Mouse (Mus musculus): Measurements from ENCODE around the gene Trpm8.

Trpm8 gene

GRCm38 (mm10) chr1:88277098-88277817 lies at the start of gene Trpm8, which contains the start of gene Hjurp:
TSS of gene Trpm8 (plus strand) at chr1:88277661.
TSS of gene Hjurp (minus strand) at chr1:88277633.
- peak; percentile 100 for DNase-seq (ENCODE audit: low spot score in 2 of 2)

GRCm38 (mm10) chr1:88228121-88228520 lies 49.3 kb upstream of the Trpm8 start:
- DNase-seq (ENCODE audit: low spot score in 2 of 2): peak; percentile 30 to 75

GRCm38 (mm10) chr1:88229566-88229965 lies 47.9 kb upstream of the Trpm8 start:
- DNase-seq (ENCODE audit: low spot score in 2 of 2): peak in 1 of 2 experiments; percentile 70

DNA sequence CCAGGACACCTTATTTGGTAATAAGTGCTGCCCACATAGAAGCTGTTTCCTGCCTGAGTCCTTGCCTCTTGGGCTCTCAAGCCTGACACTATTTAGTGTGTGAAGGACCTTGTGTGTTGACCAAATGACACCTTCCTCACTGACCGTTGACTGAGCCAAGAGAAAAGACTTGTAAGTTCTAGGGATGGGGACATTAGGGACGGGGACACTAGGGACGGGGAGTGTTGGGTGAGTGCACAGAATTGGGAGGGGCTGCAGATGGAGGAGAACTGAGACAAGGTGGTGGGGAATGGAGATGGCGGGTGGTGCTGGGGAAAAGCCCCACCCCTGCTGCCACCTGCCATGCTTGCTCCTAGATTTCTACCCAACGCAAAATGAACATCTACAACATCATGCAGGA lies 47.5 kb upstream of the Trpm8 start:
- DNase-seq (ENCODE audit: low spot score in 2 of 2): peak in 1 of 2 experiments; percentile 73

GRCm38 (mm10) chr1:88230421-88230820 lies 47.0 kb upstream of the Trpm8 start:
- DNase-seq (ENCODE audit: low spot score in 2 of 2): peak in 1 of 2 experiments; percentile 76

GRCm38 (mm10) chr1:88230981-88231802 lies 46.3 kb upstream of the Trpm8 start:
- peak in 1 of 2 experiments; percentile 68 for DNase-seq (ENCODE audit: low spot score in 2 of 2)

- peak in 1 of 2 experiments; percentile 75 for DNase-seq (ENCODE audit: low spot score in 2 of 2)
Measured at GRCm38 (mm10) chr1:88231803-88232499, 45.5 kb upstream of the Trpm8 start.

- peak in 1 of 2 experiments; percentile 64 for DNase-seq (ENCODE audit: low spot score in 2 of 2)
Measured at GRCm38 (mm10) chr1:88232664-88233380, 44.6 kb upstream of the Trpm8 start.

DNA sequence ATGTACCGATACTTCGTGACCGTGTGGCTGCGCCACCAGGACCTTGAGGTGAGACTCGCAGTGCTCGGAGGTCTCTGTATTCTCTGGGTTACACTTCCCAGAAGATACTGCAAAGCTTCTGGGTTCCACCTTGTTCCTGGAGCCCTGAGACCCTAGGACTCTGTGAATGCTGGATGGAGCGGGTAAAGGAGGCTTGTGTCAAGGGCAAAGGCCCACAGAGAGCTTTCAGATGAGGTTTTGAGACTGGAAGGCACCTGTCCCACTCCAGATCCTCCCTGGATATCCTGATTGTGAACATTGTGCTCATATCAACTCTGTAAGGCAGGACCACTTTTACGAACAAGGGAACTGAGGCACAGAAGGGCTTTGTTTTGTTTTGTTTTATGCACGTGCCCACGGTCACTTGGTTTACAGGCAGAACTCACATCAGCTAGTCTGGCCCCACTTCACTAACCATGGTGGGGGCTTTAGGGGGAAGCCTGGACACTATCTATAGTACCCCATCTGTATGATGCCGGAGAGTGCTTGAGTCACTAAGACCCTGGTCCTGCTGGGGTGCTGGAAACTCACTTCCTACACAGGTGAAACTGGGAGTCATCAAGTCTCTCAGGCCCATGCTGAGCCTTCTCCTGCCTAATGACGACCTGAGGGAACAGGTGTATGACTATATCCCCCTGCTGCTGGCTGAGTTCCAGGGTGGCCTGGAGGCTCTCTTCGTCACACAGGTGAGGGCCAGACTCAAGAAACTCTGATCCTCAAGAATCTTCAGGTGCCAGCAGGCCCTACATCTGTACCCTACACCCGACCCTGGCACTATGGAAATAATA lies 43.8 kb upstream of the Trpm8 start:
- DNase-seq (ENCODE audit: low spot score in 2 of 2): no peak

- no peak for DNase-seq (ENCODE audit: low spot score in 2 of 2)
Measured at GRCm38 (mm10) chr1:88234248-88234610, 43.2 kb upstream of the Trpm8 start.

- DNase-seq (ENCODE audit: low spot score in 2 of 2): no peak
Measured at GRCm38 (mm10) chr1:88234646-88235045, 42.8 kb upstream of the Trpm8 start.

GRCm38 (mm10) chr1:88235046-88235893 lies 42.2 kb upstream of the Trpm8 start:
- no peak for DNase-seq (ENCODE audit: low spot score in 2 of 2)

- no peak for DNase-seq (ENCODE audit: low spot score in 2 of 2)
Measured at GRCm38 (mm10) chr1:88235894-88236415, 41.5 kb upstream of the Trpm8 start.

GRCm38 (mm10) chr1:88237311-88237710 lies 40.1 kb upstream of the Trpm8 start:
- DNase-seq (ENCODE audit: low spot score in 2 of 2): no peak

GRCm38 (mm10) chr1:88238771-88239170 lies 38.7 kb upstream of the Trpm8 start:
- DNase-seq (ENCODE audit: low spot score in 2 of 2): no peak

GRCm38 (mm10) chr1:88240072-88240471 lies 37.4 kb upstream of the Trpm8 start:
- DNase-seq (ENCODE audit: low spot score in 2 of 2): no peak

DNA sequence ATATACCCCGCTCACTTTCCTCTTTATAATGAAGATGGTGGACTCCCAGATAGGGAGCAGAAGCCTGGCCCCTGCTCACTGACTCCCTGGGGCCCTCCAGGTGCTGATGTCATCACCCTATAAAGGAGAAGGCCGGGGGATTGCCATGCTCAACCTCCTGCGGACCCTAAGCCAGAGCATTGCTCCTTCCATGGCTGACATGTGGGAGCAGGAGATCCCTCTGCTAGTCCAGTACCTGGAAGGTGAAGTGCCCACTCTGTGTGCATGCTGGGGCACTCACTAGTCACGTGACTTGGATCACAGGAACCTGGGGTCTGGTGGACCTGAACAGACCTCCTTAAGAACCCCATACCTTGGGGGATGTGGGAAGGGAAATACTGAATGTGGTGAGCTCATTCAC lies 36.9 kb upstream of the Trpm8 start:
- DNase-seq (ENCODE audit: low spot score in 2 of 2): no peak

DNA sequence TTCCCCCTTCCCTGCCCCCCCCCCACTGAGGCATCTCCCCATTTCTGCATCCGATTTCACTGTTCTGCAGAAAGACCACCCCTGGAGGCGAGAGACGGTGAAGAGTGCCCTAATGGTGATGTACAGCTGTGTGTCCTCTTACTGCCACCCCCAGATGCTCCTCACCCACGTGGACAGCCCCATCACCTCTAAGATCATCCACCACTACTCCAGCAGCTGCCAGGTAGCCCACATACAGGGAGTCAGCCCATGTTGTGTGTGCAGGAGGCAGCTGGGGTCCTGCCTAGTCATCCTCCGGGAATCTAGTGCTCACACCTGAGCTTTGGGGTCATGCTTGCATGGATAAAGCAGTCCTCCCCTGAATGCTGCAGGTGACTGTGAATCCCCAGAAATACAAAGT lies 33.6 kb upstream of the Trpm8 start:
- DNase-seq (ENCODE audit: low spot score in 2 of 2): no peak

GRCm38 (mm10) chr1:88245881-88246280 lies 31.6 kb upstream of the Trpm8 start:
- DNase-seq (ENCODE audit: low spot score in 2 of 2): no peak

- DNase-seq (ENCODE audit: low spot score in 2 of 2): no peak
Measured at GRCm38 (mm10) chr1:88246386-88246785, 31.1 kb upstream of the Trpm8 start.
